ENCODE assay signal across 7 mouse cellular contexts in genomic region chr15:79027291-79028205, GRCm38 (mm10). TPM values are rescaled to one million over a fixed set of nuclear protein-coding genes. Genes with fewer than 3 reads are reported as not detected.
DNase-seq lines count a peak whose midpoint lies in the region; ATAC-seq and TF ChIP-seq lines count a peak whose summit lies in the region.

No protein-coding gene starts in this region.

- H3K27me3 ChIP-seq in E14TG2a.4 (ENCODE audit: insufficient read depth, low read length): peaks cover 68% of the 10 kb centered on the region
- H3K27me3 ChIP-seq in embryonic facial prominence, embryonic 12.5 days: no peaks in the 10 kb centered on the region
- H3K27me3 ChIP-seq in limb, embryonic 11.5 days (ENCODE audit: control insufficient read depth, insufficient read depth, low read length): no peaks in the 10 kb centered on the region

- TF ChIP-seq CTCF in E14TG2a.4 (conservative IDR thresholded peaks at IDR 0.05; ENCODE audit: low read length): no peak

- intact Hi-C loops in heart, postnatal 36 days (cut with DNase I): no loop called here
- intact Hi-C loops in left cerebral cortex, postnatal 14 days (cut with DNase I): no loop called here

- peak overlapping the region; percentile 80 for H3K4me3 ChIP-seq in E14TG2a.4 (replicated peaks; ENCODE audit: low read length)
- H3K4me3 ChIP-seq in embryonic facial prominence, embryonic 12.5 days: peak overlapping the region; percentile 74
- peak overlapping the region; percentile 82 for H3K4me3 ChIP-seq in limb, embryonic 11.5 days (ENCODE audit: low read depth, low read length)

- peak overlapping the region; percentile 99 for H3K27ac ChIP-seq in embryonic facial prominence, embryonic 12.5 days
- peak overlapping the region; percentile 98 for H3K27ac ChIP-seq in limb, embryonic 11.5 days (replicated peaks; ENCODE audit: low read depth, low read length)

- ATAC-seq in embryonic facial prominence, embryonic 12.5 days (ENCODE audit: insufficient number of reproducible peaks, insufficient read depth, low FRiP score, low TSS enrichment): no peak
- 0 out of 2 replicates have a peak, but pooled peaks have one; percentile 6 for ATAC-seq in limb, embryonic 11.5 days (ENCODE audit: insufficient number of reproducible peaks, low FRiP score, low TSS enrichment, low read depth)

- DNase-seq in A20 (ENCODE audit: low read depth, low spot score): peak; percentile 35
- peak; percentile 40 to 70 for DNase-seq in heart, postnatal 36 days
- DNase-seq in limb, embryonic 11.5 days (ENCODE audit: low spot score): peak; percentile 70
- DNase-seq in naive thymus-derived CD4-positive, alpha-beta T cell, adult 2 months (ENCODE audit: low read depth): peak; percentile 41
- no peak for DNase-seq in left cerebral cortex, postnatal 14 days (ENCODE audit: low spot score in 2 of 2)

- whole genome bisulfite sequencing in embryonic facial prominence, embryonic 12.5 days: 5% methylated on average over 46 of the region's 46 CpGs
- WGBS in limb, embryonic 11.5 days: 4% methylated on average over 45 of the region's 46 CpGs

- H3K9me3 ChIP-seq in E14TG2a.4 (ENCODE audit: low read length): no peaks in the 10 kb centered on the region
- H3K9me3 ChIP-seq in embryonic facial prominence, embryonic 12.5 days: no peaks in the 10 kb centered on the region
- no peaks in the 10 kb centered on the region for H3K9me3 ChIP-seq in limb, embryonic 11.5 days (ENCODE audit: control insufficient read depth, low read length)

- peak overlapping the region; percentile 98 for H3K4me2 ChIP-seq in embryonic facial prominence, embryonic 12.5 days (replicated peaks)
- H3K4me2 ChIP-seq in limb, embryonic 11.5 days (ENCODE audit: low read depth, severe bottlenecking): peak overlapping the region; percentile 99

- peaks cover 62% of the 10 kb centered on the region for H3K4me1 ChIP-seq in E14TG2a.4 (replicated peaks; ENCODE audit: low read depth, low read length)
- peaks cover 37% of the 10 kb centered on the region for H3K4me1 ChIP-seq in embryonic facial prominence, embryonic 12.5 days
- peaks cover 28% of the 10 kb centered on the region for H3K4me1 ChIP-seq in limb, embryonic 11.5 days (ENCODE audit: control insufficient read depth, insufficient read depth, low read length)

- H3K36me3 ChIP-seq in E14TG2a.4 (ENCODE audit: insufficient read depth, low read length): no peaks in the 10 kb centered on the region; the same call in 1 of the 2 replicates
- no peaks in the 10 kb centered on the region for H3K36me3 ChIP-seq in embryonic facial prominence, embryonic 12.5 days
- no peaks in the 10 kb centered on the region for H3K36me3 ChIP-seq in limb, embryonic 11.5 days (ENCODE audit: control insufficient read depth, insufficient read depth, low read length)

- H3K9ac ChIP-seq in embryonic facial prominence, embryonic 12.5 days: peak overlapping the region; percentile 100
- H3K9ac ChIP-seq in limb, embryonic 11.5 days (ENCODE audit: low read length): peak overlapping the region; percentile 100

RNA-seq across cellular contexts. Expression of gene H1f0, which starts 0.7 kb away (rescaled TPM):
- polyA plus RNA-seq in embryonic facial prominence, embryonic 12.5 days (2016; fragmentation: Nextera tagmentation; extraction: Ambion mirVana): 513 and 519 TPM in 2 replicates
- 100 to 1,000 TPM in 1 of 2 experiments, 10 to 100 TPM in 1; 79.2 to 117 TPM for total RNA-seq in heart, postnatal 36 days (2021)
- 271 and 369 TPM in 2 replicates for polyA plus RNA-seq in limb, embryonic 11.5 days (2014; fragmentation: Nextera tagmentation; extraction: Ambion mirVana)
- 10 to 100 TPM; 73.5 to 88.2 TPM for total RNA-seq in left cerebral cortex, postnatal 14 days (2021)

RNA-seq across cellular contexts. Expression of gene Galr3, which starts 14.1 kb away (rescaled TPM):
- polyA plus RNA-seq in embryonic facial prominence, embryonic 12.5 days (2016; fragmentation: Nextera tagmentation; extraction: Ambion mirVana): not detected in 2 replicates
- total RNA-seq in heart, postnatal 36 days (2021): not detected
- not detected in 2 replicates for polyA plus RNA-seq in limb, embryonic 11.5 days (2014; fragmentation: Nextera tagmentation; extraction: Ambion mirVana)
- total RNA-seq in left cerebral cortex, postnatal 14 days (2021): under 1 TPM in 1 of 2 experiments, not detected in 1; 0.44 TPM

RNA-seq across cellular contexts. Expression of gene Ankrd54, which starts 35.1 kb away (rescaled TPM):
- polyA plus RNA-seq in embryonic facial prominence, embryonic 12.5 days (2016; fragmentation: Nextera tagmentation; extraction: Ambion mirVana): 55.9 and 65.5 TPM in 2 replicates
- 1 to 10 TPM; 7.7 to 8.1 TPM for total RNA-seq in heart, postnatal 36 days (2021)
- 56.7 and 63.2 TPM in 2 replicates for polyA plus RNA-seq in limb, embryonic 11.5 days (2014; fragmentation: Nextera tagmentation; extraction: Ambion mirVana)
- total RNA-seq in left cerebral cortex, postnatal 14 days (2021): 10 to 100 TPM; 17.3 to 18.6 TPM

RNA-seq across cellular contexts. Expression of gene Eif3l, which starts 47.4 kb away (rescaled TPM):
- 229 and 235 TPM in 2 replicates for polyA plus RNA-seq in embryonic facial prominence, embryonic 12.5 days (2016; fragmentation: Nextera tagmentation; extraction: Ambion mirVana)
- 10 to 100 TPM; 71.6 to 72.7 TPM for total RNA-seq in heart, postnatal 36 days (2021)
- 275 and 280 TPM in 2 replicates for polyA plus RNA-seq in limb, embryonic 11.5 days (2014; fragmentation: Nextera tagmentation; extraction: Ambion mirVana)
- 10 to 100 TPM; 80.6 to 81.3 TPM for total RNA-seq in left cerebral cortex, postnatal 14 days (2021)

Comparison
In these comparisons a context has a peak if more than half of its experiments do, and no peak if none do; other contexts are left out.
1. DNase-seq: peak in A20 (single experiment), heart, postnatal 36 days (2 of 2), limb, embryonic 11.5 days (single experiment) and naive thymus-derived CD4-positive, alpha-beta T cell, adult 2 months (single experiment); none in left cerebral cortex, postnatal 14 days (0 of 2).
2. Peak in every context shown above with its lines, with median percentiles within 50 percentile points of each other: H3K4me3 ChIP-seq.